Mouse (Mus musculus) brown adipose tissue, adult 24 weeks (tissue): Measurements from ENCODE around the gene Med29. TPM values are rescaled to one million over a fixed set of nuclear protein-coding genes. Genes with fewer than 3 reads are reported as not detected.

Source experiments
- H3K27ac ChIP-seq: fragments of 200-500 bp; replicated peaks from 2 replicates; pipeline ENCODE4 v1.5.1; 2012; ENCODE audit warnings: low read depth, mild to moderate bottlenecking, low read length
- H3K4me1 ChIP-seq: fragments of 200-500 bp; 2 replicates; pipeline ENCODE4 v1.6.1; 2012; ENCODE audit warnings: low read length, mixed read lengths; ENCODE audit not compliant: control insufficient read depth, insufficient read depth, insufficient read length
- H3K4me3 ChIP-seq: fragments of 200-500 bp; 2 replicates; pipeline ENCODE4 v1.5.1; 2012; ENCODE audit warnings: low read depth, mild to moderate bottlenecking, low read length, moderate library complexity; ENCODE audit not compliant: insufficient read depth
- polyA plus RNA-seq: library from polyadenylated mRNA; stranded (reverse); fragments of >200 nt; gene quantifications from 2 replicates; pipeline ENCODE4 v1.2.4, GENCODE M21; 2012; ENCODE audit not compliant: missing spikeins, insufficient read depth, insufficient read length

Gene Med29
- polyA plus RNA-seq, 1 experiment = 18.4 TPM

DNA sequence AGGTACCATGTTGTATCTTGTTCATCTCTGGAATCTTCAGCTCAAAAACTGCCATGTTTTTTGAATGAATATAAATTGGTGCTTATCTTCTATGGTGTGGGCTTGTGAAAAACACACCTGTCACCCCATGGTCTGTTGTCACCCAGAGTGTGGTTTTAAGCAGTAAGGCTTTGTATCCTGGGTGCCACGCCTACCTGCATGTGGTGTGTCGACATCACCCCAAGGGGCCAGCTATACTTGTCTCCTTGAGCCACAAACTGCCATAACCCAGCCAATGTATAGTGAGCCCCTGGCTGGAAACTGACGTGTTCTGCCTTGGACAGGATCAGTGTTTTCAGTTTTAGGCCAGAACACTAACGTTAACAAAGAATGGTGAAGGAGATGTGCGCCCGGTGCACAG lies 8.3 kb downstream of the Med29 start:
- Histone ChIP-seq H3K4me1 (peaks cover 22% of the 10 kb centered on the region), H3K4me3 (no peak overlapping the region), H3K27ac (peak overlapping the region; percentile 99)

DNA sequence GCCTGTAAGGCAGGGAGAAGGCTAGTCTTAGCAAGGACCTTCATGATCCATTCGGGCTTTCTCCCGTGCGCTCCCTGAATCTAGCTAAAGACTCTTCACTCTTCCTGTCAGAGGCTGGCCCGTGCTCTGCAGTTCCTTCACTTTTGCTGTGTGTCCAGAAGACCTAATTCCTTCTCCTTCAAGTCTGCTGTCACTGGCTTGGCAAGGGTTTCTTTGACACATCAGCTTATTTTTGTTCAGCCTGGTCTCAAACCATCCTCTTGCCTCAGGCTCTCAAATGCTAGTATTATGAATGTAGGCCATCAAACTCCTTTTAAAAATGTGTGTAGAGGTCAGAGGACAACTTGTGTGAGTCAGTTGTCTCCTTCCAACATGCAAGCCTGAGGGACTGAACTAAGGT lies 8.9 kb downstream of the Med29 start:
- H3K4me3 ChIP-seq = no peak overlapping the region
- H3K4me1 ChIP-seq = peaks cover 22% of the 10 kb centered on the region
- peak overlapping the region; percentile 99 for H3K27ac ChIP-seq

DNA sequence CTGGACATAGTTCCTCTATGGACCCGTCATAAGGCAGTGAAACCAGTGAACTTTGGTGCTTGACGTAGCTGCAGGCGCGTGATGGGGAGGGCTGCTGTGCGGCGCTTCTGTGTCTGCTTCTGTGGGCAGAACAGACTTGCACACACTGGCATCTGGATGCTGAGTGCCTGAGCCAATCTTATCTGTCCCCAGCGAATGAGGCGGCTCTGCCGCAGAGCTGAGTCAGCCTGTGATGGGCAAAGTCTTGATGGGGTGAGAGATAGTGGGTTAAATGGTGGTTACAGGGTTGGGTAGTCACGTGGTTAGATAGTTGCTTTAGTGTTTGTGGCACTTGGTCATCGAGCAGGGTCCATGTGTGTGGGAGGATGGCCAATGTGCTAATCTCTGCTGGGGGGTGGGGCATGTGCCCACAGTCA lies 9.5 kb downstream of the Med29 start:
- H3K4me3 ChIP-seq = peak overlapping the region; percentile 45; the same call in 1 of the 2 replicates

GRCm38 (mm10) chr7:28382347-28382951 lies 10.1 kb downstream of the Med29 start:
- H3K27ac ChIP-seq = peak overlapping the region; percentile 99
- H3K4me1 ChIP-seq = peaks cover 22% of the 10 kb centered on the region
- H3K4me3 ChIP-seq = peak overlapping the region; percentile 45

More for the DNA sequence above, 9.5 kb downstream of the Med29 start:
- peaks cover 22% of the 10 kb centered on the region for H3K4me1 ChIP-seq
- H3K27ac ChIP-seq = peak overlapping the region; percentile 99

DNA sequence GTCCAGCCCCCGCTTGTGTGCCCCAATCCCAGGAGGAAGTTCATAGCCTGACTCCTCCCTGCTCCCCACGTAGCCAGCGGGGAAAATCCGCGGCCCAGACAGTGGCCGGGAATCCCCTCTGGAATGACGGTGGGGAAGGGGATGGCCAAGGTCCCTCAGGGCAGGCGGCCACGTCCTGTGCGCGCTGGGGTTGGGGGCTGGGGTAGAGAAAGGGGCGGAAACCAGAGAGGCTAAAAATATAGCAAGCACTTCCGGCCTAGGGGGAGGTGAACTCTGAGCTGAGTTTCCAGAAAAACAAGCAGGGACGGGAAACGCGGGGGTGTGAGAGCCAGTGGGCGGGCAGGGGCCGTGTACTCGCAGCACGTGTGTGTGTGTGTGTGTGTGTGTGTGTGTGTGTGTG lies 10.6 kb downstream of the Med29 start:
- Histone ChIP-seq H3K27ac (peak overlapping the region; percentile 100), H3K4me3 (peak overlapping the region; percentile 62), H3K4me1 (peaks cover 22% of the 10 kb centered on the region)

DNA sequence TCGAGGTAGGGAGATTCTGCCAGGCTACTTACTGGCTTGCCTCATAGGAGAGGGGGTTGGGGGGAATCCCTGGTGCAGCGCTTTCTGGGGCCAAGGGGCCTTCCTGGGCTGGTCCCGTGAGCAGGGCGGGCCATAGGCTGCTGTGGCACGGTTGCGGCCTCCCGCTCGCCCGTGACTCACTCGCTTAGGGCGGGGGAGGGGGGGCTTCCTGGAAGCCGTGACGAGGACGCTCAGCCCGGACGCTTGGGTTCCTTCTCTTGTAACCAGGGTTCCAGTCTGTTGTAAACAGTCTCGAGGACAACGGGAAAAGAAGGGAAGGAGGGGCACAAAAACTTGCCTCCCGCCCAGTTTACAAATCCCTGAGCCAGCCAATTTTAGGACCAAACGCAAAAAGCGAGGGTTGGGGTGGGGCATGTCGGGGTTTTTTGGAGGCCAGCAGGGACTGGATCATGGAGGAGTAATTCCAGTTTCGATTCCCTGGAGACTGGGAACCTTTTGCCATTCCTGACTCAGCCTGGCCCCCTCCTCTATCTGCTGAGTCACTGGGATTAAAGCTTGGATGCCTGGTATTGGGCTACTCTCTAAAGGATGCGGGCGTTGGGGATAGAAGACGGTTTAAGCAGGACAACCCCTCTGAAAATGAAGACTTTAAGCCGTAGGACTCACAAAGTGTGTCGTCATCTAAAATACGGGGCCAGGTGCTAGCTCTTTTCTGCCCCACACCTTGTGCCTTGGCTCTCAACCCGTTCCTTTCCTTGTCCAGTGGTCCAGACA lies 11.3 kb downstream of the Med29 start:
- Histone ChIP-seq H3K4me3 (peak overlapping the region; percentile 62), H3K27ac (peak overlapping the region; percentile 100), H3K4me1 (peaks cover 22% of the 10 kb centered on the region)

GRCm38 (mm10) chr7:28380237-28381016 lies 12.1 kb downstream of the Med29 start, which contains the start of gene Zfp36:
TSS of gene Zfp36 (minus strand) at chr7:28380253.
- Histone ChIP-seq H3K4me1 (peaks cover 22% of the 10 kb centered on the region), H3K27ac (peak within 1 kb of the TSS; percentile 100)

GRCm38 (mm10) chr7:28378769-28379651 lies 13.5 kb downstream of the Med29 start:
- Histone ChIP-seq H3K4me3 (peak overlapping the region; percentile 83), H3K27ac (peak overlapping the region; percentile 100), H3K4me1 (peaks cover 22% of the 10 kb centered on the region)

More at GRCm38 (mm10) chr7:28380237-28381016, 12.1 kb downstream of the Med29 start, which contains the start of gene Zfp36:
- peak within 1 kb of the TSS; percentile 83 for H3K4me3 ChIP-seq

DNA sequence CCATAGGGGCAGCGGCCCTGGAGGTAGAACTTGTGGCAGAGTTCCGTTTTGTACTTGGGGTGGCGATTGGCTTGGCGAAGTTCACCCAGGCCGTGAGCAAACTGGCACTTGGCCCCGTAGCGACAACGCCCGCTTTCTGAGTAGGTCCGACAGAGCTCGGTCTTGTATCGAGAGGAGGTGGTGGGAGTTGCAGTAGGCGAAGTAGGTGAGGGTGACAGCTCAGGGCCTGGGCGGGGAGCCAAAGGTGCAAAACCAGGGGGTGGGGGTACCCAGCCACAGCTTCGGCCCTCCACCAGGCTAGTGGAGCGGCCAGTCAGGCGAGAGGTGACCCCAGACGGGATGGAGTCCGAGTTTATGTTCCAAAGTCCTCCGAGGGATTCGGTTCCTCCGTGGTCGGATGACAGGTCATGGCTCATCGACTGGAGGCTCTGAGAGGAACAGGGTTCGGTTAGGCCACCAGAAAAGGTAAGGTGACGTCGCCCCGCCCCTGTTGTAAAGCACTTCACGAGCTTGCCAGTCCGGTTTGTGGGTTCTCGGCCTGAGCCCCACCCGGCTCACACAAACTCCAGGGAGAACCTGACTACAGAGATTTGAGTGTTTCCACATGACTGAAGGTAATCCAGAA lies 14.3 kb downstream of the Med29 start:
- Histone ChIP-seq H3K27ac (peak overlapping the region; percentile 97), H3K4me1 (peaks cover 14% of the 10 kb centered on the region), H3K4me3 (peak overlapping the region; percentile 83)

GRCm38 (mm10) chr7:28377190-28378065 lies 15.1 kb downstream of the Med29 start:
- H3K4me3 ChIP-seq = peak overlapping the region; percentile 83
- H3K27ac ChIP-seq = peak overlapping the region; percentile 97
- H3K4me1 ChIP-seq = peaks cover 7% of the 10 kb centered on the region

DNA sequence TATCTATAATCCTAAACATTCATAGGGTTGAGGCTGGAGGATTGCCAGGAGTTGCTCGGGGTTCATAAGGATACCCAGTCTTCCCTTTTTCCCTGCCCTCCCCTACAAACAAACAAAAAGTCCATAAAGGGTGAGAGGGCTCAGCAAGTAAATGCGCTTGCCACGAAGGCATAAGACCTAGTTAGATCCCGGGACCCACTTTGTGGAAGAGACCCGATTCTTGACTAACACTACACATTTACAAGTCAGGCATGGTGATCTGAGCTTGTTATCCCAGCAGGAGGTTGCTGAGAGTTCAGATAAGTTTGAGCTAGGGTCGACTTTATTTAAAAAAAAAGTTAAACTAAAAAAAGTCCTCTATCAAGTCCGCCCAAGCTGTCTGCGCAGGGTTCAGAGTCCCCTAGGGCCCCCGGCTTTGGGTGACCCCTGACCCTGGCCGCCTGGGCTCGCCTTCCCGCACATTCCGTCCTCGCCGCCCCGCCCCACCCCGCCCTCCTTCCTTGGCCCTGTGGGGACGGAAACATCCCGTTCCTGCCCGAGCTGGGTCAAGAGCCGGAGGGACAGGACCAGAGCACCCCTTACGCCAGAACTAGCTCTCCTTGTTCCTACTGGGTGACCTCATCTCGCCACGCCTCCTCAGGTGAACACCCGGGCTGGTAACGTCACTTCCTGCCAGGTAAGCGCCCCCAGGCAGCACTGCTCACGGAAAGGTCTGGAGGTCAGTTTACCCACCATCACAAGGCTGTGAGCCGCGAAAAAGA lies 16.3 kb downstream of the Med29 start:
- H3K27ac ChIP-seq = peak overlapping the region; percentile 100
- H3K4me1 ChIP-seq = peaks cover 4% of the 10 kb centered on the region; the same call in 1 of the 2 replicates
- peak overlapping the region; percentile 63 for H3K4me3 ChIP-seq

DNA sequence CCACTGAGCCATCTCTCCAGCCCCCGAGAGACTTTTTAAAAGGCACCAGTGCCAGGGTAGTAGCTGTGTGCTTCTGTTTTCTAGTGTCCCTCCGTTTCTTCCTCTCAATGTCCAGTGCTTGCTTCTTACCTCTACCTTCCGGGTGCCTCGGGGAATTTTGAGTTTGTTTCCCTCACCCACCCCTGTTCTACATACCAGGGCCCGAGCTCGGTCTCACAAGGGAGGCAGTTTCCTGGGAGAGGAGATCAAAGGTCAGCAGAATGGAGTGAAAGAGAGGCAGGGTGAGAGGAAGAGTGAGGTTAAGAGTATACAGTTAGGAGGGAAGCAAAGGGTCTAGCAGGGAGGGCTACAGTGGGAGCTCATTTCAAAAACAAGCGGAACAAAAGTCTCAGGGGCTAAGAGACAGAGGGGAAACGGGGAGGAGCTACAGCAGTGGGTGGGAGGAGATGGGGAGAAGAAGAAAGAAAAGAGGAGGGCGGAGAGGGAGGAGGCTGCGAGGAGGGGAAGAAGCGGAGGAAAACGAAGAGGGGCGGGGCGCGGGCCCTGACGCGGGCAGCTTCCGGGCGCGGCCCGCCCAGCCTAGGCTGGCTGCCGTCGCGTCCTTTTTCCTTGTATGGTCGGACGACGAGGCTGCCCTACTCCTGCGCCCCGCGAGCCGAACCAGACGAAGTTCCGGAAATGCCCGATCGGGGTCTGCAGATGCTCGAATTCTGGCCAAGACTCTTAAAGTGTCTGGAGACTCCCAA lies 17.2 kb downstream of the Med29 start:
- Histone ChIP-seq H3K4me3 (peak overlapping the region; percentile 63), H3K4me1 (peaks cover 5% of the 10 kb centered on the region; the same call in 1 of the 2 replicates), H3K27ac (peak overlapping the region; percentile 100)
